27 mouse cellular contexts compared by ENCODE assay signal in the genomic region with DNA sequence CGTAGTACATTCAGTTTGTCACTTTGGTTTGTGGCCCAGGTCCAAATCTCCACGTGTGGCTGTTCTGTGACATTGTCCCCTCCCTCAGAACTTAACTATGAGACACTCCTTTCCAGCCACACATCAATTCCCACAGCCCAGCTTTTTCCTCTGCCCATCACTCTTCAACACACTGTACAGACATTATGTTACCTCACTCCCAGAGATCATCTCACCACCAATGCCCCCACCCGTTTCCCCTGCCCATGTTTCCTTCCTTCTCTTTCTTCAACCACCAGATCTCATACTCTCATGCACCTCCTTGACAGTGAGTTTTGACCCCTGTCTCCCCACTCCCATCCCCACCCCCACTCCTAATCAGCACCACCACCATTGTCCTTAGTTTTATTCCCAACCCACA. TPM values are rescaled to one million over a fixed set of nuclear protein-coding genes. Genes with fewer than 3 reads are reported as not detected.
"Had no signal": no experiment of that assay in that cellular context is flagged by ENCODE, and none has a peak within 500 bp of the region (broad histone marks: within the 10 kb centered on the region; RNA-seq: fewer than 3 reads in every experiment).

No protein-coding gene starts in this region.

- H3K9me3 ChIP-seq: liver, embryonic 13.5 days; midbrain, embryonic 10.5 days; midbrain, embryonic 13.5 days; neural tube, embryonic 13.5 days had no signal

- H3K27me3 ChIP-seq: liver, embryonic 13.5 days; midbrain, embryonic 13.5 days; neural tube, embryonic 13.5 days had no signal

- H3K4me2 ChIP-seq: liver, embryonic 13.5 days; midbrain, embryonic 13.5 days; neural tube, embryonic 13.5 days had no signal

- H3K27ac ChIP-seq: kidney, postnatal 0 days; left cerebral cortex, adult 2 months; liver, embryonic 13.5 days; midbrain, embryonic 10.5 days; midbrain, embryonic 13.5 days; neural tube, embryonic 13.5 days had no signal

- H3K36me3 ChIP-seq: liver, embryonic 13.5 days; midbrain, embryonic 10.5 days; midbrain, embryonic 13.5 days; neural tube, embryonic 13.5 days had no signal

- ATAC-seq: midbrain, embryonic 13.5 days; midbrain, embryonic 16.5 days had no signal

- H3K4me1 ChIP-seq: liver, embryonic 13.5 days; neural tube, embryonic 13.5 days had no signal

- DNase-seq: kidney, postnatal 25 days; layer of hippocampus, postnatal 36 days; liver, embryonic 13.5 days; lung, adult 2 months; lung, postnatal 14 days; lung, postnatal 4 days; retina, postnatal 1 day; right cerebral cortex, postnatal 25 days; thymus, adult 18-20 months; thymus, postnatal 36 days had no signal

- H3K9ac ChIP-seq: liver, embryonic 13.5 days; midbrain, embryonic 13.5 days; neural tube, embryonic 13.5 days had no signal

- H3K4me3 ChIP-seq: left cerebral cortex, adult 2 months; liver, embryonic 13.5 days; megakaryocyte, embryonic 14.5 days; midbrain, embryonic 10.5 days; midbrain, embryonic 13.5 days; myocyte; neural tube, embryonic 13.5 days had no signal

RNA-seq across cellular contexts. Expression of gene Xcl1, which starts 39.9 kb away (rescaled TPM):
- total RNA-seq: layer of hippocampus, postnatal 10 days; layer of hippocampus, postnatal 36 days; left cerebral cortex, adult 2 months; left cerebral cortex, postnatal 10 days; left cerebral cortex, postnatal 36 days; neutrophil, adult 5-6 weeks had no signal
- polyA plus RNA-seq: kidney, embryonic 14.5 days; kidney, postnatal 0 days; limb, embryonic 11.5 days; limb, embryonic 14.5 days; liver, embryonic 13.5 days; liver, embryonic 16.5 days; midbrain, embryonic 10.5 days; midbrain, embryonic 13.5 days; midbrain, embryonic 16.5 days; neural tube, embryonic 13.5 days; stomach, embryonic 16.5 days had no signal
